Mouse (Mus musculus): ENCODE results near the gene Zfp213.
"Not testable (repeated sequence)": the region's sequence is repeated elsewhere in the genome, so short reads cannot be mapped to it uniquely, and the experiment has no call there.

Gene Zfp213

GRCm38 (mm10) chr17:23544766-23545165 is 19.3 kb downstream of the Zfp213 start:
- no peak for DNase-seq (ENCODE audit: low read depth, low spot score)

DNA sequence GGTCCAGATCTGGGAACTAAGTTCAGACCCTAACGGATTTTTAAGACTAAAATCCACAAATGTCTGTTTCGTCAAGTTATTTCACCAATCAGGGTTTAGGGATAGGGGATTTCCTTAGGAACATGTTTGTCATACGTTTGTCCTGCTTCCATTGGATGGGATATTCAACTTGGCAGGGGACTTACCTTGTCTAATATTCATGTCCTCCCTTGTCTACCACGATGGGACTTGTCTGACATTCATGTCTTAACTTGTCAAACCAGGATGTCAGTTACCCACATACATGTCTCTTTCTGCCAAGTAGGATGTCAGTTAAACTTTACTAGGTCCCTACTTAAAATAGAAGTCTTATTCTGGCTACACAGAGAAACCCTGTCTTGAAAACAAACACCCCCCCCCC is 20.1 kb downstream of the Zfp213 start:
- DNase-seq (ENCODE audit: low read depth, low spot score), result no peak

GRCm38 (mm10) chr17:23543325-23543724 is 20.7 kb downstream of the Zfp213 start:
- DNase-seq (ENCODE audit: low read depth, low spot score), result no peak

- DNase-seq (ENCODE audit: low read depth, low spot score), result no peak
Observed at GRCm38 (mm10) chr17:23542835-23543234, 21.2 kb downstream of the Zfp213 start.

GRCm38 (mm10) chr17:23542004-23542720 is 21.9 kb downstream of the Zfp213 start:
- DNase-seq (ENCODE audit: low read depth, low spot score), result no peak

DNA sequence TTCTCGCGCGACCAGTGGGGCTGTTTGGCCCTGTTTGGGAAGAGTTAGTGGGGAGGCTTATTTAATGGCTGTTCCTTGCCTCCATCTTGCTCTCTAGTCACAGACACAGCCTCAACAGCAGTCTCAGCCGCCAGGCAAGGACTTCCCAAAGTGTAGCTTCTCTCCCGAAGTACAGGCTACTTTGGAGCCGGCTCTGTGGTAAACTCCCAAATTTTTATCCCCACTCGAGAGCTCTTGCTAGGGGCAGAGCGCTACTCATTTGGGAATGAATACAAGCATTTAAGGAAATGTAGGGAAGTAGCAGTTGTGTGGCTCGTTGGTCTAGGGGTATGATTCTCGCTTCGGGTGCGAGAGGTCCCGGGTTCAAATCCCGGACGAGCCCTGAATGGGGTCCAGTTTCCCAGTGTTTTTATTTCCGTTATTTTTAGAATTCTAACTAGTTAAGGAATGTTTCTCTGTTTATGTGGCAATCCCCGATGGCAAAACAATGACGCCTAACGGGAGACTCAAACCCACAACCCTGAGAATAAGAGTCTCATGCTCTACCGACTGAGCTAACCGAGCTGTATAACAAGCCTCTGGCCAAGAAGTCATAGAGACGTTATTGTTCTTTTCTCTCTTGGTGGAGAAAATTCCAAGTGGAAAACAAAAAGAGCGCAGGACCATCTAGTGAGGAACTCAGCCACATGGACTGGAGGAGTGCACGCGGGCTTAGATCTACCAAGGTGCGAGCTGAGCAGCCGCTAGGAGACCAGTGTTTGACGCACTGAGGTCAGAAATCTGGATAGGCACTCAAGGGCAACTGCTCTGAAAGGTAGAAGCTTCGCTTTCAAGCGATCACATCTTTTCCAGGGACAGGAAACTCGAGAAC is 23.2 kb downstream of the Zfp213 start:
- no peak for DNase-seq (ENCODE audit: low read depth, low spot score)

DNA sequence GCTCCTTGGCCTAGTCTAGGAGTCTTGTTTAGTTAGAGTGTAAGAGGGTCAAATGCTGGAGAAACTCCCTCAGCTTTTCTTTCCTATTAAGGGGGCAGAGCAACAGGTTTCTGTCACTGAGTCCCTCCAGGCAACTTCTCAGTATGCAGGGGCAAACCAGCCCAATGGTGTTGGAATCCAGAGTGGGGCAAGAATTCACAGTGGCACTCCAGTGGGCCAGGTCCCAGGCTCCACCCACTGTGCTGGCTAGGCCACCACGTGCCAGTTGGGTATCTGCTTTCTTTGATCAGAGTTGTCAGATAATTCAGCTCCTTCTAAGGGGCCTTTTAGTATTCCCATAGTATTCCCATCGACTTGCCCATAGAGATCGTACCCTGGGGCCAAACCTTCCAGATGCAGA is 23.9 kb downstream of the Zfp213 start:
- DNase-seq (ENCODE audit: low read depth, low spot score), result no peak

DNA sequence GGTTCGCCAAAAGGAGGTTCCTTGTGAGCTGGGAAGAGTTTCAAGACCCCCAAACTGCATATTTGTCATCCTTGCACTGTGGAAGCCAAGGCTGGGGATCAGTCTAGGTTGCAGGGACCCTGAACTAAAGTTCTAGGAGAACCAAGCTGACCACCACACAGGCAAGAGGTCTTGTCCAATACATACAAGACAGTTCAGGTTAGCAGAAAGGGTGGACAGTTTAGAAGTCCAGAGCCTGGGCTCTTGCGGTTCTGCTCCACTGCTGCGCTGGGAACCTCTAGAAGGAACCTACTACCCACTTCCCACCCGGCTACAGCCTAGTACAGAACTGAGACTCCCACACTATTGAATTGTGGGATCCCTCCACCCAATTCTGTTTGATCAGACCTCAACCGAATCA is 24.4 kb downstream of the Zfp213 start:
- DNase-seq (ENCODE audit: low read depth, low spot score), result no peak

- DNase-seq (ENCODE audit: low read depth, low spot score), result no peak
Observed at GRCm38 (mm10) chr17:23538299-23539015, 25.6 kb downstream of the Zfp213 start.

- no peak for DNase-seq (ENCODE audit: low read depth, low spot score)
Observed at GRCm38 (mm10) chr17:23537554-23538255, 26.3 kb downstream of the Zfp213 start.

GRCm38 (mm10) chr17:23535046-23535788 is 28.8 kb downstream of the Zfp213 start:
- DNase-seq (ENCODE audit: low read depth, low spot score), result not testable (repeated sequence)

DNA sequence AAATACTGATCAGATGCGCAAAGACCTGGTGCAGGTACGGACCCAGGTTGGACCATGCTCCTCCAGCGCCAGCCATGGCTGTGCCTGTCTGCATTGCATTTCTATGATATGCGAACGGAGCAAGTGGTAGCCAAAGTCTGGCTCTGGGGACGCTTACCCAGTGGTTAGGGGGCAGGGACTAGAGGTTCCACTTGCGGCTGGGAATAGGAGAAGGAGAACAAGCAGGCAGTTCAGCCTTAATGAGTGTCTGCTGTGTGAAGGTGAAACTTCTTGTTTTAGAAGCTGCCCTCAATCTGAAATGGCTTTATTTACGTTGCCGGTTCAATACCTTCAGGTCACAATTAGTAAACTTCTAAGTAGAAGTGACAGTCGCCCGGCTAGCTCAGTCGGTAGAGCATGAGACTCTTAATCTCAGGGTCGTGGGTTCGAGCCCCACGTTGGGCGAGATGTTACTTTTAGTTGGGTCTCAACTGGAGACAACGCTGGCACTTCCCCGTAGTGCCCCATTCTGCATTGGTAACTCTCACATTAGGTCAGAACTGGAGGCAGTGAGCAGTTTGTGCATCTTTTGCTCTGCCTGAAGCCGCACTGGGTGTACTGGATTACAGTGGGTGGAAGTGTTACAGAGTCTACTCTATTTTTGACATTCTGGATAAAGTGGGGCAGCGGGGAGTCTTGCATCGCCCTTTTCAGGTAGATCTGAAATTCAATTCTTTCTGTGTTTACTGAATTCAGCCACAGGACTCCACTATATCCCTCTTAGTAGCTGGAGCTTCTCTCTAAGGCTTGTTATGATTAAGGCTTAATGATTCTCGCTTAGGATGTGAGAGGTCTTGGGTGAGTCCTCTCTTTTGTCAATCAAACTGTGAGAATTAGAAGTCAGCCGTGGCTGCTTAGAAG is 30.2 kb downstream of the Zfp213 start:
- not testable (repeated sequence) for DNase-seq (ENCODE audit: low read depth, low spot score)

GRCm38 (mm10) chr17:23531408-23531807 is 32.6 kb downstream of the Zfp213 start:
- DNase-seq (ENCODE audit: low read depth, low spot score), result not testable (repeated sequence)

DNA sequence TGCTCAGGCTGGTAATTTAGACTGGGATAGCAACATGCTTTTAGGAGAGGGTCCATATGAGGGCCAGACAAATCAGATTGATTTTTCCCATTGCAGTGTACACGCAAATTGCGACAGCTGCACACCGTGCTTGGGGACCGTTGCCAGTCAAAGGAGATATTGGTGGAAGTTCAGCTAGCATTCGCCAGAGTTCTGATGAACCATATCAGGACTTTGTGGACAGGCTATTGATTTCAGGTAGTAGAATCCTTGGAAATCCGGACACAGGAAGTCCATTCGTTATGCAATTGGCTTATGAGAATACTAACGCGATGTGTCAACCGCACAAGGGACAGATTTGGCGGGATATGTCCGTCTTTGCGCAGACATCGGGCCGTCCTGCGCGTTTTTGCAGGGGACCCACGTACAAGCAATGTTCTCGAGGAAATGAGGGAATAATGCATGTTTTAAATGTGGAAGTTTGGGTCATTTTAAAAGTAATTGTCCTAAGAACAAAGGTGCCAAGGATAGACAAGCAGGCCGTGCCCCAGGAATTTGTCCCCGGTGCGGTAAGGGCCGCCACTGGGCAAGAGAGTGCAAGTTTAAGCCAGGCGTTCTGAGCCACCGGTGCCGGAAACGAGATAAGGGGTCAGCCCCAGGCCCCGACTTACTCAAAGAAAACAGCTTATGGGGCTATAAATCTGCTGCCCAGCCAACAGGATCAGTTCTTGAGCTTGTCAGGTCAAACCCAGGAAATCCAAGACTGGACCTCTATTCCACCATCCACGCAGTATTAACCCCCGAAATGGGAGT is 40.9 kb downstream of the Zfp213 start:
- DNase-seq (ENCODE audit: low read depth, low spot score), result not testable (repeated sequence)

DNA sequence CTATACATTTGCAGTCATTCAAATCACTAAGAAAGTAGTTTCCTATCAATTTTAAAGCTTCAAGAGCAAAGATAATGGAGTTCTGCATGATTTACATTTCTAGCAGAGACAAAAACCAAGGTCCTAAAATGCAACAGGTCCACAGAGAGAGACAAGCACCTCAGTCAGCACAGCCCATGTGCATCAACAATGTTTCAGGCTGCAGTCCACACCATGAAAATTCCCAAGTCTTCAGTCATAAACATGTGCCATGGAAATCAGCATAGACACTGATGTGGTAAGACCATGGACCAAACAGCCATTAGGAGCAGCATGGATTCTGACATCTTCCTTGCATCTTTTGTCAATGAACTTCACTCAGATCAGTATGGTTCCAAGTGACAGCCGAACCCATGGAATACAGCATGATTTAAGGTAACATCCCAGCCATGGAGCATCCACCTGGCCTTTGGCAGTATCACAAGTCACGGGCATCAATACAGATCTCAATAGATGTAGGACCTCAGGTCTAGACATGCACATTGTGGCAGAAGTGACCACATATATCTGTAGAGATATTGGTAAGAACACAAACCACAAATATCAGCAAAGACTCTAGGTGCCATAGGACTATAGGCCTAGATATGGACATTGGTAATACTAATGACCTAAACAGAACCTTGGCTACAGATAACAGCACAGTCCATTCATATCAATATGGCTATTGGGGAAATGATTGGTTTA is 45.2 kb downstream of the Zfp213 start:
- DNase-seq (ENCODE audit: low read depth, low spot score), result no peak
